Mouse (Mus musculus) erythroblast, embryonic 14.5 days (primary cell): ENCODE measurements around the gene Heatr1. TPM values are rescaled to one million over a fixed set of nuclear protein-coding genes. Genes with fewer than 3 reads are reported as not detected.

ENCODE experiments used
- H3K27me3 ChIP-seq: 2 replicates; pipeline ENCODE4 v1.6.1; 2012; ENCODE audit warnings: inconsistent platforms; ENCODE audit not compliant: control insufficient read depth
- H3K36me3 ChIP-seq: 2 replicates; pipeline ENCODE4 v1.6.1; 2012; ENCODE audit warnings: mild to moderate bottlenecking, inconsistent platforms; ENCODE audit not compliant: control insufficient read depth
- H3K4me1 ChIP-seq: 2 replicates; pipeline ENCODE4 v1.6.1; 2012; ENCODE audit warnings: inconsistent platforms; ENCODE audit not compliant: control insufficient read depth
- H3K4me3 ChIP-seq: replicated peaks from 2 replicates; pipeline ENCODE3; 2012; ENCODE audit warnings: moderate library complexity, mild to moderate bottlenecking, inconsistent platforms
- H3K9me3 ChIP-seq: 2 replicates; pipeline ENCODE4 v1.6.1; 2012; ENCODE audit warnings: low read length, inconsistent platforms, mixed read lengths; ENCODE audit not compliant: control insufficient read depth
- GATA1 ChIP-seq: IDR thresholded peaks from 2 replicates; pipeline ENCODE4 v1.6.1; 2012; ENCODE audit warnings: low read length, inconsistent platforms, mixed read lengths
- TAL1 ChIP-seq: IDR thresholded peaks from 3 replicates; pipeline ENCODE4 v1.6.1; 2012; ENCODE audit warnings: low read length, inconsistent platforms, mixed read lengths
- polyA plus RNA-seq: library from polyadenylated mRNA; stranded (reverse); fragments of >175 nt; gene quantifications from 2 replicates; pipeline ENCODE4 v1.2.3, GENCODE M21; 2012

Heatr1 gene
- 0.27 and 0.41 TPM in 2 replicates for polyA plus RNA-seq

- Histone ChIP-seq H3K36me3 (peaks cover 17% of the 10 kb centered on the region), H3K4me3 (peak within 1 kb of the TSS; percentile 85), H3K9me3 (no peaks in the 10 kb centered on the region), H3K27me3 (peaks cover 7% of the 10 kb centered on the region; the same call in 1 of the 2 replicates), H3K4me1 (peaks cover 26% of the 10 kb centered on the region)
- no peak for TF ChIP-seq TAL1
- TF ChIP-seq GATA1: no peak
Observed at GRCm38 (mm10) chr13:12394609-12395505, at the start of gene Heatr1. Gene Heatr1 (plus strand): TSS chr13:12395027.

GRCm38 (mm10) chr13:12346837-12347236 is 48.0 kb upstream of the Heatr1 start:
- H3K27me3 ChIP-seq: no peaks in the 10 kb centered on the region
- no peaks in the 10 kb centered on the region for H3K4me1 ChIP-seq
- H3K4me3 ChIP-seq: no peak overlapping the region
- no peaks in the 10 kb centered on the region for H3K9me3 ChIP-seq
- TF ChIP-seq TAL1 (no peak), GATA1 (no peak)
- H3K36me3 ChIP-seq: no peaks in the 10 kb centered on the region

GRCm38 (mm10) chr13:12349197-12349824 is 45.5 kb upstream of the Heatr1 start:
- H3K4me3 ChIP-seq: no peak overlapping the region
- no peaks in the 10 kb centered on the region for H3K36me3 ChIP-seq
- no peak for TF ChIP-seq GATA1
- TF ChIP-seq TAL1: no peak
- H3K9me3 ChIP-seq: no peaks in the 10 kb centered on the region
- H3K4me1 ChIP-seq: no peaks in the 10 kb centered on the region
- no peaks in the 10 kb centered on the region for H3K27me3 ChIP-seq

GRCm38 (mm10) chr13:12356184-12356583 is 38.6 kb upstream of the Heatr1 start:
- Histone ChIP-seq H3K36me3 (no peaks in the 10 kb centered on the region), H3K4me1 (no peaks in the 10 kb centered on the region), H3K27me3 (no peaks in the 10 kb centered on the region), H3K4me3 (no peak overlapping the region), H3K9me3 (no peaks in the 10 kb centered on the region)
- TF ChIP-seq TAL1 (no peak), GATA1 (no peak)

DNA sequence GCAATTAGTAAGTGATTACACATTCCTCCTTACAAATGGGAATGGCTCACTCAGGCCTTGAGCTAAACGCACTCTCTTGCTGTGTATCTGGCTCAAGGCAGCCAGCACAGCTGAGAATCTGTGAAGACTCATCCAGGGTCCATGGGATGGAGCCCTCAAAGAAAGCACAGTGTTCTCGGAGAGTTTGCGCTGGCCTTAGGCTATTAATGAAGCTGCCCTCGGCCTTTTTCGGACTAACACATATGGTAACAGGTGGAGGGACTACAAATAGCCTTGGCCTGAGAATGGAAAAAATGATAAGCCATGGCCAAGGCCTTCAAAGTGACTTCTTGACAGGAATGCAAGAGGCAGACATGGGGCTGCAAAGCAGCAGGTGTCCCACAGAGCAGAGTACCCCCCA is 37.3 kb upstream of the Heatr1 start:
- TF ChIP-seq GATA1: no peak
- no peak for TF ChIP-seq TAL1
- no peaks in the 10 kb centered on the region for H3K4me1 ChIP-seq
- no peaks in the 10 kb centered on the region for H3K36me3 ChIP-seq
- no peak overlapping the region for H3K4me3 ChIP-seq
- no peaks in the 10 kb centered on the region for H3K27me3 ChIP-seq
- no peaks in the 10 kb centered on the region for H3K9me3 ChIP-seq

- no peak for TF ChIP-seq GATA1
- TF ChIP-seq TAL1: no peak
- Histone ChIP-seq H3K9me3 (no peaks in the 10 kb centered on the region), H3K4me1 (no peaks in the 10 kb centered on the region), H3K36me3 (no peaks in the 10 kb centered on the region), H3K27me3 (no peaks in the 10 kb centered on the region), H3K4me3 (no peak overlapping the region)
Observed at GRCm38 (mm10) chr13:12361486-12361885, 33.3 kb upstream of the Heatr1 start.

DNA sequence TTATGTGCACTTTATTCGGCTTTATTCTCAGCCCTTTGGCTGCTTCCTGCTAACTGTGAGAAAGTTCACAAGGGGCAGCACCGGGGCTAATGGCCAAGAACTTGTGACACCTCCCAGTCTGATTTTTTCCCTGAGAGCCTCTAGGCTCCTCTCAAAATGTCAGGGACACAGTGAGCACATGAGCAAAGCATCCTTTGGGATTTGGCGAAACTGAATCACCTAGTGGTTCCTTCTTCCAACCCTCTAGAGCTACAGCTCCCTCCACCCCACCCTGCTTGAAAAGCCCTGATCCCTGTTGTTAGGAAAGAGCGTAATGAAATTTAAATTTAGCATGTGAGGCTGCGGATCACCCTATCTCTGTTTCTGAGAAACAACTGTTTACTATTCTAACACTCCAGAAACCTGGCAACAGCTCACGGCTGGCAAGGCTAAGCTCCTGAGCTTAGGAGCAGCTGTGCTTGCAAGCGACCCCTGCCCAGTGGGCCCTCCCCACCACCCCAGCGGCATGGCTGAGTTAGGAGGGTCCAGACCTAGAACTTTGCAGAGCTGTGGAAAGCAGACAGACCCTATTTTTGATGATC is 25.7 kb upstream of the Heatr1 start:
- H3K9me3 ChIP-seq: no peaks in the 10 kb centered on the region
- no peaks in the 10 kb centered on the region for H3K27me3 ChIP-seq
- no peaks in the 10 kb centered on the region for H3K36me3 ChIP-seq
- no peaks in the 10 kb centered on the region for H3K4me1 ChIP-seq
- TF ChIP-seq TAL1: no peak
- TF ChIP-seq GATA1: no peak
- H3K4me3 ChIP-seq: no peak overlapping the region

- Histone ChIP-seq H3K4me1 (no peaks in the 10 kb centered on the region), H3K9me3 (no peaks in the 10 kb centered on the region), H3K27me3 (no peaks in the 10 kb centered on the region), H3K36me3 (no peaks in the 10 kb centered on the region), H3K4me3 (no peak overlapping the region)
- TF ChIP-seq GATA1 (no peak), TAL1 (no peak)
Observed at GRCm38 (mm10) chr13:12369930-12370329, 24.9 kb upstream of the Heatr1 start.

DNA sequence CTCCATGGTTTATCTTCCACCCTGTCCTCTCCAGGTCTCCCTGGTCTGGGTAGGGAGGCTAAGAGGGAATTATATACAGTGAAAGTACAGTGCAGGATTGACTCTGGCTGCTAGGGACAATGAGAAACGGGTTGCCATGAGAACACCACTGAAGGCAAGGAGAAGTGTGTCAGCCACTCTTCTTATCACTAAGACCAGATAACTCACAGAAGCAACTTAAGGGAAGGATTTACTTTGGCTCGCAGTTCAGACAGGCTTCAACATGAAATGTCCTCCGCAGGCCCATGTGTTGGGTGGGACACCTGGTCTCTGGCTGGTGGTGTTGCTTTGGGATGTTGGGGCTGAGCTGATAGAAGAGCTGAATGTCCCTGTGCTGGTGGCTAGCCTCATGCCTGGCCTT is 22.1 kb upstream of the Heatr1 start:
- Histone ChIP-seq H3K9me3 (no peaks in the 10 kb centered on the region), H3K4me1 (no peaks in the 10 kb centered on the region), H3K4me3 (no peak overlapping the region), H3K36me3 (no peaks in the 10 kb centered on the region), H3K27me3 (no peaks in the 10 kb centered on the region)
- TF ChIP-seq GATA1 (no peak), TAL1 (no peak)
